Mouse (Mus musculus) ES-Bruce4 (cell line): ENCODE measurements around the gene Rpl41. TPM values are rescaled to one million over a fixed set of nuclear protein-coding genes. Genes with fewer than 3 reads are reported as not detected.
A peak's percentile ranks its signal among the peaks of the same experiment; 100 is the strongest.

Experiments used
- H3K27ac ChIP-seq: 2 replicates; pipeline ENCODE4 v1.5.1; 2012; ENCODE audit warnings: low read length, inconsistent platforms; ENCODE audit not compliant: insufficient read depth
- H3K27me3 ChIP-seq: 2 replicates; pipeline ENCODE4 v1.6.1; 2012; ENCODE audit warnings: mild to moderate bottlenecking, low read length, inconsistent platforms; ENCODE audit not compliant: control insufficient read depth, poor library complexity, insufficient read depth, severe bottlenecking
- H3K36me3 ChIP-seq: 2 replicates; pipeline ENCODE4 v1.6.1; 2012; ENCODE audit warnings: inconsistent platforms, mild to moderate bottlenecking, low read length, moderate library complexity; ENCODE audit not compliant: control insufficient read depth, poor library complexity, insufficient read depth, severe bottlenecking
- H3K4me1 ChIP-seq: one replicate; pipeline ENCODE4 v1.8.1; 2011; ENCODE audit warnings: low read length; ENCODE audit not compliant: control insufficient read depth, insufficient read depth
- H3K4me3 ChIP-seq: 2 replicates; pipeline ENCODE4 v1.5.1; 2011; ENCODE audit warnings: low read depth, mild to moderate bottlenecking, low read length
- H3K9ac ChIP-seq: 2 replicates; pipeline ENCODE4 v1.6.1; 2012; ENCODE audit warnings: low read depth, mild to moderate bottlenecking, inconsistent platforms; ENCODE audit not compliant: poor library complexity, severe bottlenecking
- H3K9me3 ChIP-seq: replicated peaks from 2 replicates; pipeline ENCODE4 v1.6.1; 2012; ENCODE audit warnings: mild to moderate bottlenecking, low read length, inconsistent platforms; ENCODE audit not compliant: control insufficient read depth, poor library complexity, insufficient read depth, severe bottlenecking
- CTCF ChIP-seq: IDR thresholded peaks from one replicate; pipeline ENCODE4 v1.8.1; 2011; ENCODE audit warnings: low read depth, low read length
- EP300 ChIP-seq: IDR thresholded peaks from 2 replicates; pipeline ENCODE4 v1.6.1; 2011; ENCODE audit warnings: low read depth, low read length; ENCODE audit not compliant: insufficient read depth
- POLR2A ChIP-seq: IDR thresholded peaks from one replicate; pipeline ENCODE4 v1.8.1; 2011; ENCODE audit warnings: low read length; ENCODE audit not compliant: insufficient read depth
- polyA plus RNA-seq: library from polyadenylated mRNA; stranded (reverse); fragments of >200 nt; gene quantifications from 2 replicates; pipeline ENCODE4 v1.2.4, GENCODE M21; 2011; ENCODE audit warnings: low read depth; ENCODE audit not compliant: missing spikeins, insufficient read depth, insufficient read length

Rpl41 gene
- polyA plus RNA-seq, 1 experiment, result 3,978 TPM

DNA sequence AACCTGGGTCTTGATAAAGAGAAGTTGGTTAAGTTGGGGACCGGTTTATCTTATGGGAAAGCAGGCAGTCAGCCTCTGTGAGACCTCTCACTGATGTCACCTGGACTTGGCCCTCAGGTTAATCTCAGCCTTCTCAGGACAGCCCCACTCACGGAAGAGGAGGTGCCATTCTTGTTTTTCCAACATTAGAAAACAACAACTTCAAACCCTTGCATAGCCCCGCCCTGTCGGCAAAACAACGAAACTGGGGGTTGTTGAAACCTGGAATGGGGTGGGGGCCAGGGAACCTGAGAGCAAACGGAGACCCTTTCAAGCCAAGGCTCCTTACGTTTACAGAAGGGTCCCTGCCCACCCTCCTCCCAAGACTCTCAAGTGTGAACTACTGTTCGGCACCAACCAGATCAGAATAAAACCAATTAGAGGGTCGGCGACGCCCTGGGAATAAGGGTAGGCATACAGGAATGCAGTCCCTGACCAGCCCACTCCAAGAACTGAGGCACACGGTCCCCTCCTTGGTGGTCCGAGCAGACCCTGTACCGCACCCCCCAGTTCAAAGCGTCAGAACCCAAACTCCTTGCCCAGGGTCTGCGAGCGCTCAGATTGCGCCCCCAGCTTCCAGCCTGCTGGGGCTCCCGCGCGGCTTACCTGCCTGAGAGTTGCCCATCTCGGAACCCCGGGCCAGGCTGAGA lies 39.8 kb upstream of the Rpl41 start:
- H3K9me3 ChIP-seq, result no peaks in the 10 kb centered on the region
- H3K27me3 ChIP-seq, result no peaks in the 10 kb centered on the region
- H3K36me3 ChIP-seq, result no peaks in the 10 kb centered on the region
- H3K27ac ChIP-seq, result peak overlapping the region; percentile 66
- H3K4me1 ChIP-seq, result peaks cover 6% of the 10 kb centered on the region
- peak overlapping the region; percentile 91 for H3K4me3 ChIP-seq
- TF ChIP-seq POLR2A (no peak), CTCF (no peak), EP300 (no peak)
- peak overlapping the region; percentile 91 for H3K9ac ChIP-seq

DNA sequence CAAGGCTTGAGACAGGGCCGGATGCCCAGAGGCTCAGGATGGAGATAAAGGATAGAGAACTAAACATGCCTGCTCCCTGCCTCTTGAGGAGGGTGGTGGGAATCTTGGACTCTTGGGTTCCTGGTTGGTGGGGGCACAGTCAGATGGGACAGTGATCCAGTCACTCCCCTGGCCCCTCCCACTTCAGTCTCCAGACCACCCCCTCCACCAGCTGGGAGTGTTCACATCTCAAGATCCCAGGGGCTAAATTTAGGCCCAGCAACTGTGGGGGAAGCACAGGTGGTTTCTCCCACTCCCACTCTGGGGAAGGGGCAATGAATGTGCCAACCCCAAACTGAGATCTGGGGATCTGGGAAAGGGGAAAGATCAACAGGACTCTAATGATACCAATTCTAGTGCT lies 39.0 kb upstream of the Rpl41 start:
- peak overlapping the region; percentile 91; the same call in 1 of the 2 replicates for H3K9ac ChIP-seq
- peak overlapping the region; percentile 11; the same call in 1 of the 2 replicates for H3K4me3 ChIP-seq
- no peaks in the 10 kb centered on the region for H3K9me3 ChIP-seq
- no peaks in the 10 kb centered on the region for H3K36me3 ChIP-seq
- H3K27me3 ChIP-seq, result no peaks in the 10 kb centered on the region
- peaks cover 6% of the 10 kb centered on the region for H3K4me1 ChIP-seq
- 0 out of 2 replicates have a peak overlapping the region, but pooled peaks have one; percentile 10 for H3K27ac ChIP-seq
- 0 out of 2 replicates have a peak, but pooled peaks have one; percentile 31 for TF ChIP-seq EP300
- TF ChIP-seq CTCF, result no peak

DNA sequence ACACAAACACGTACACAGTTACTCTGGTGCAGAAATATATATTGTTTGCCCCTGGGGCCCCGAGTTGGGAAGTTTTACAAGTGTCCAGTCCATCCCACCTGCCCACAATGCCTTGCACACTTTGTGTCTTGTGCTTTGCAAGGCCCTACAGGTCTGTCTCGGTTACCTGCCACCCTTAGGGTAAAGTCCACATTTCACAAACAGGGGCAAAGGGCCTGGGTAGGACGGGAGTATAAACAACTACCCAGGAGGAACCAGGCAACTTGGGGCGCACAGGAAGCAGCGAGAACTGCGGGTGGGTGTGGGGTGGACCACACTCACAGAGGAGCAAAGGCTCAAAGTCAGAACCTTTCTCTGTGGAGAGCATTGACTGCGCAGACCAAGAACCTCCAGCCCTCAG lies 38.6 kb upstream of the Rpl41 start:
- H3K9me3 ChIP-seq, result no peaks in the 10 kb centered on the region
- no peak for TF ChIP-seq CTCF
- no peak for TF ChIP-seq EP300
- no peak for TF ChIP-seq POLR2A
- no peaks in the 10 kb centered on the region for H3K36me3 ChIP-seq
- H3K4me1 ChIP-seq, result peaks cover 6% of the 10 kb centered on the region
- no peak overlapping the region for H3K9ac ChIP-seq
- no peaks in the 10 kb centered on the region for H3K27me3 ChIP-seq
- H3K27ac ChIP-seq, result peak overlapping the region; percentile 76
- peak overlapping the region; percentile 3; the same call in 1 of the 2 replicates for H3K4me3 ChIP-seq

DNA sequence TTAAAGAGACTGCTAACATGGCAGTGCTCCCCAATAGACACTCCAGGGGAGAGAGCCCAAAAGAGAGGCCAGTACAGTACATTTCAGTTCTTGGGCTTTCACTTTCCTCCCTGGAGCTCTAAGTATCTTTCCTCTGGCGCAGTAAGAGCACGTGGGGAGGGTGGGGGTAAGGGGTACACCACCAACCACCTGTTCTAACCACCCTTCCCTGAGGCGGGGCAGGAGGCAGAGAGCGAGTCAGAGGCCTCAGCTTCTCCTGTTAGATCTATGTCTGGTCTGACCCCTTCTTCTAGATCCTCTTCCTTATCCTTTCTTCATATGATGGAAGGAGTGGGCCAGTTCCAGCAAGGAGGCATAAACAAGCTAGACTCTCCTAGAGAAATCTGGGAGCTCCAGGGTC lies 38.0 kb upstream of the Rpl41 start:
- peaks cover 6% of the 10 kb centered on the region for H3K4me1 ChIP-seq
- no peak for TF ChIP-seq CTCF
- TF ChIP-seq POLR2A, result no peak
- no peak for TF ChIP-seq EP300
- H3K9ac ChIP-seq, result peak overlapping the region; percentile 12; the same call in 1 of the 2 replicates
- no peaks in the 10 kb centered on the region for H3K27me3 ChIP-seq
- no peak overlapping the region for H3K4me3 ChIP-seq
- H3K36me3 ChIP-seq, result no peaks in the 10 kb centered on the region
- H3K9me3 ChIP-seq, result no peaks in the 10 kb centered on the region
- peak overlapping the region; percentile 76 for H3K27ac ChIP-seq

DNA sequence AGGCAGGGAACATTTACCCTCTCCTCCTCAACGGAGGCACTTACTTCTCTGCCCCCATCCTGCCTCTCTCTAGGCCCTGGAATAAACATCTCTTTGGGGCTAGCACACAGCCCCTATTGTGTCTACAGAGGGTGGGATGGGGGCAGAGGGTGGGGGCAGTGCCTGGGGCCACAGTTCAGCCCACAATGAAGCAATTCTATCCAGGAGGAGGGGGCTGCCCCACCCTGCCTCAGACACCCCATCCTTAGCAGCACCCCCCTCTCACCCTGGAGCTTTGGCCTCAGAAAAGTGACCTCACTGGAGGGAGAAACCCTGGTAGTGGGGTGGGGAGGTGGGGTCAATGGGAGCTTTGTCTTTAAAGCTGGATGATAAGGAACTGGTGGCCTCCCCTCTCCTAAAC lies 37.4 kb upstream of the Rpl41 start:
- no peaks in the 10 kb centered on the region for H3K9me3 ChIP-seq
- H3K4me1 ChIP-seq, result peaks cover 6% of the 10 kb centered on the region
- no peak overlapping the region for H3K4me3 ChIP-seq
- no peaks in the 10 kb centered on the region for H3K27me3 ChIP-seq
- peak overlapping the region; percentile 12 for H3K9ac ChIP-seq
- peak overlapping the region; percentile 82 for H3K27ac ChIP-seq
- TF ChIP-seq CTCF (no peak), EP300 (peak; percentile 66; the same call in 1 of the 2 replicates)
- H3K36me3 ChIP-seq, result peaks cover 5% of the 10 kb centered on the region; the same call in 1 of the 2 replicates

DNA sequence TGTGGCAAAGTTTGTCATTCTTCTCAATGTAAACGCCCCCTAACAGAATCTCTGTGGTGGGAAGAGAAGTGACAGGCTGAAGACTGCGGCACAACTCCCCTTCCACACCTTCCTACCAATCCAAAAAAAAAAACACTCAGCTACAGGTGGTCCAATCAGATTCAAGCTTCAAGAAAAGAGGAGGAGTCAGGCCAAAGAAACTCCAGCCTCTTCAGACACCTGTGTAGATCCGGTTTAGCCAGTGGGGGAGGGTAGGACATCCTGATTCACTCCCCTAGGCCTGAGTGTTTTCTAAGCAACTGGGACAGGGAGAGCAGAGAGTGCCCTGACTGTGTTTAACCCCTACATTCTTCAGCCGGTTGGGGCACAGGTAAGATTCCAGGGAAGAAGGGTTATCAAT lies 35.3 kb upstream of the Rpl41 start:
- H3K36me3 ChIP-seq, result peaks cover 12% of the 10 kb centered on the region; the same call in 1 of the 2 replicates
- H3K4me3 ChIP-seq, result peak overlapping the region; percentile 27
- peaks cover 6% of the 10 kb centered on the region for H3K4me1 ChIP-seq
- no peaks in the 10 kb centered on the region for H3K9me3 ChIP-seq
- peak overlapping the region; percentile 91 for H3K27ac ChIP-seq
- TF ChIP-seq CTCF (no peak), EP300 (0 out of 2 replicates have a peak, but pooled peaks have one; percentile 65), POLR2A (peak; percentile 39)
- peak overlapping the region; percentile 45 for H3K9ac ChIP-seq
- no peaks in the 10 kb centered on the region for H3K27me3 ChIP-seq
